Mouse (Mus musculus): ENCODE data around the gene Pitx3. TPM values are rescaled to one million over a fixed set of nuclear protein-coding genes. Genes with fewer than 3 reads are reported as not detected.
"Not testable (repeated sequence)": the region's sequence is repeated elsewhere in the genome, so short reads cannot be mapped to it uniquely, and the experiment has no call there.

Pitx3 gene
- polyA plus RNA-seq (2012; rRNA removed), result 0.86 TPM in 1 of 2 replicates, not detected in the other

- Histone ChIP-seq H3K4me1 (ENCODE audit: control insufficient read depth, insufficient read depth, low read length) (peaks cover 6% of the 10 kb centered on the region; the same call in 1 of the 2 replicates), H3K4me3 (replicated peaks; ENCODE audit: extremely low read depth, low read depth, low read length) (peak within 1 kb of the TSS; percentile 60)
- DNase-seq, result peak; percentile 31
- WGBS, result 3% methylated on average over 47 of the region's 47 CpGs
- TF ChIP-seq CTCF (IDR thresholded peaks at IDR 0.05; ENCODE audit: insufficient read depth, low read length), result no peak
- TF ChIP-seq POLR2A (IDR thresholded peaks at IDR 0.05; ENCODE audit: borderline replicate concordance, extremely low read depth, low read depth, low read length), result no peak
Observed at GRCm38 (mm10) chr19:46147511-46148371, at the start of gene Pitx3. Pitx3 (minus strand) TSS chr19:46148326.

DNA sequence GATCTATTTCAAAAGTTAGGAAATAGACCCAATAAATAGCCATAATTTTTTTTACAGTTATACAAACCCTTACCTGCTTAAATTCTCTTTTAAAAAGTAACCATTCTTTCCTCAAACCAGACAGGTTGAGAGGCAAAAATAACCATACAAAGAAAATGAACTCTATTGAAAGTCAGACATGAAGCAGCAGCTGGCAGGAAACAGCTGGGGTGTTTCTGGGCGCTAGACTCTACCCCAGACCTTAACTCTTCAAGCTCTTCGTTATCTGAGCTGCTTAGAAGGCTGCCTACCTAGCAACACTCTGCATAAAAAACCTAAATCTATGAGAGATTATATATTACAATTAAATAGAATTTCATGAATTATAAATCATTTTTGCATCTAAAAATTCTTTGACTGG lies 39.1 kb upstream of the Pitx3 start:
- Histone ChIP-seq H3K4me3 (replicated peaks; ENCODE audit: extremely low read depth, low read depth, low read length) (no peak overlapping the region), H3K4me1 (ENCODE audit: control insufficient read depth, insufficient read depth, low read length) (peaks cover 8% of the 10 kb centered on the region)
- WGBS, result 48% methylated on average over 2 of the region's 2 CpGs
- TF ChIP-seq CTCF (IDR thresholded peaks at IDR 0.05; ENCODE audit: insufficient read depth, low read length) (no peak), POLR2A (IDR thresholded peaks at IDR 0.05; ENCODE audit: borderline replicate concordance, extremely low read depth, low read depth, low read length) (no peak)
- DNase-seq, result no peak

DNA sequence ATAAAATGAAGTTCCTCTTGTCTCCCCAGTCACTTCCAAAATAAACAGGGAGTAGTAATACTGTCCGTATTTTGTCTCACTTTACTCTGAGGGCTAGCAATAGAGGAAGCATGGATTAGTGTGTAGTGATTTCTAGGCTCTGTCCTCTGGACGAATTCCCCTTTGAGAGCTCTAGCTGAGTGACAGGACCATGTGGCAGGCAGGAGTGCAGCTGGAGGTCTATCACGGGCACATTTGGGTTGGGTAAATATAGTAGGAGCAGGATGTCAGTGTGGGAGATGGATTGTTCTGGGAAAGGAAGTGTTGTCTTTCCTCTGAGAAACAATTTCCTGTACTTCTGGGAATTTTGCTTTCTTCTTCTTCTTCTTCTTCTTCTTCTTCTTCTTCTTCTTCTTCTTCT lies 38.5 kb upstream of the Pitx3 start:
- Histone ChIP-seq H3K4me1 (ENCODE audit: control insufficient read depth, insufficient read depth, low read length) (peaks cover 8% of the 10 kb centered on the region), H3K4me3 (replicated peaks; ENCODE audit: extremely low read depth, low read depth, low read length) (no peak overlapping the region)
- DNase-seq, result no peak
- 17% methylated on average over 3 of the region's 3 CpGs for WGBS
- no peak for TF ChIP-seq POLR2A (IDR thresholded peaks at IDR 0.05; ENCODE audit: borderline replicate concordance, extremely low read depth, low read depth, low read length)
- no peak for TF ChIP-seq CTCF (IDR thresholded peaks at IDR 0.05; ENCODE audit: insufficient read depth, low read length)

GRCm38 (mm10) chr19:46182241-46182640 lies 34.1 kb upstream of the Pitx3 start:
- no peak overlapping the region for H3K4me3 ChIP-seq (replicated peaks; ENCODE audit: extremely low read depth, low read depth, low read length)
- TF ChIP-seq POLR2A (IDR thresholded peaks at IDR 0.05; ENCODE audit: borderline replicate concordance, extremely low read depth, low read depth, low read length), result no peak
- TF ChIP-seq CTCF (IDR thresholded peaks at IDR 0.05; ENCODE audit: insufficient read depth, low read length), result no peak
- DNase-seq, result no peak
- H3K4me1 ChIP-seq (ENCODE audit: control insufficient read depth, insufficient read depth, low read length), result peaks cover 8% of the 10 kb centered on the region
- WGBS, result 94% methylated on average over 3 of the region's 3 CpGs

- no peak for DNase-seq
- TF ChIP-seq POLR2A (IDR thresholded peaks at IDR 0.05; ENCODE audit: borderline replicate concordance, extremely low read depth, low read depth, low read length) (no peak), CTCF (IDR thresholded peaks at IDR 0.05; ENCODE audit: insufficient read depth, low read length) (no peak)
- H3K4me1 ChIP-seq (ENCODE audit: control insufficient read depth, insufficient read depth, low read length), result no peaks in the 10 kb centered on the region
- 80% methylated on average over 2 of the region's 2 CpGs for WGBS
- no peak overlapping the region for H3K4me3 ChIP-seq (replicated peaks; ENCODE audit: extremely low read depth, low read depth, low read length)
Observed at GRCm38 (mm10) chr19:46180274-46180673, 32.1 kb upstream of the Pitx3 start.

DNA sequence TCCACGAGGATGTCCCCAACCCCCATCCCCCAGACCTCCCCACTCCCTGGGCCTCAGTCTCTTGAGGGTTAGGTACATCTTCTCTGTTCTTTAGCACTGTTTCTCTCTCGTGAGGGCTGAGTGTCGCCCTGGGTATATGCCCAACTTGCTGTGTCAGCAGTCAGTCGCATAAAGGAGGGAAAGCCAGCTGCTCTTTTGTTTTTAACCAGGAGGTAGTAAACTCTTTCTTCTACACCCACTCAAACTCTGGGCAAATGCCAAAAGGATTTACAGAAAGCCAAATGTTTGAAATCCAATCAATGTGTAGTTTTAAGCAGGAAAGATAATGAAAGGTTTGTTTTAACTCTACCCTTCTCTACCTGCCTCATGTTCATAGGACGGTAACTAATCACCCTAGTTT lies 28.9 kb upstream of the Pitx3 start:
- no peak for TF ChIP-seq CTCF (IDR thresholded peaks at IDR 0.05; ENCODE audit: insufficient read depth, low read length)
- no peak for TF ChIP-seq POLR2A (IDR thresholded peaks at IDR 0.05; ENCODE audit: borderline replicate concordance, extremely low read depth, low read depth, low read length)
- WGBS, result 56% methylated on average over 5 of the region's 5 CpGs

DNA sequence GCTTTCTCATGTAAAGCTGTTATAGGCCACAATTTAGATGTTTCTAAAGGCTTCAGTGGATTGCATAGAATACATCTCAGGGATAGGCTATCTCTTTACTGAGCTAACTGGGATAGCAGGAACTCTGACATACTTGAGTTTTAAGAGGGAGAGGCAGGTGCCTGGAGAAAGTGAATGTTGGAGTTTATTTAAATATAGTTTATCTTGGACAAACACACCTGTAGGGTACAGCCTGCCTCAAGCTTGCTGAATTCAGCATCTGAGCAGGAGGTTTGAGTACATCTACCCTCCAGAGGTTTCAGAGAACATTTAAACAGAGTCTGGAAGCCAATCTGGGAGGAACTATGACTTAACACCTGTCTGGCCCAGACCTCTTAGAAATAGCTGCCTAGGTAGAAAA lies 27.0 kb upstream of the Pitx3 start:
- no peak for DNase-seq
- Histone ChIP-seq H3K4me3 (replicated peaks; ENCODE audit: extremely low read depth, low read depth, low read length) (no peak overlapping the region), H3K4me1 (ENCODE audit: control insufficient read depth, insufficient read depth, low read length) (no peaks in the 10 kb centered on the region)
- no peak for TF ChIP-seq POLR2A (IDR thresholded peaks at IDR 0.05; ENCODE audit: borderline replicate concordance, extremely low read depth, low read depth, low read length)
- no peak for TF ChIP-seq CTCF (IDR thresholded peaks at IDR 0.05; ENCODE audit: insufficient read depth, low read length)

More for the DNA sequence above, 28.9 kb upstream of the Pitx3 start:
- no peaks in the 10 kb centered on the region for H3K4me1 ChIP-seq (ENCODE audit: control insufficient read depth, insufficient read depth, low read length)
- H3K4me3 ChIP-seq (replicated peaks; ENCODE audit: extremely low read depth, low read depth, low read length), result no peak overlapping the region
- no peak for DNase-seq

DNA sequence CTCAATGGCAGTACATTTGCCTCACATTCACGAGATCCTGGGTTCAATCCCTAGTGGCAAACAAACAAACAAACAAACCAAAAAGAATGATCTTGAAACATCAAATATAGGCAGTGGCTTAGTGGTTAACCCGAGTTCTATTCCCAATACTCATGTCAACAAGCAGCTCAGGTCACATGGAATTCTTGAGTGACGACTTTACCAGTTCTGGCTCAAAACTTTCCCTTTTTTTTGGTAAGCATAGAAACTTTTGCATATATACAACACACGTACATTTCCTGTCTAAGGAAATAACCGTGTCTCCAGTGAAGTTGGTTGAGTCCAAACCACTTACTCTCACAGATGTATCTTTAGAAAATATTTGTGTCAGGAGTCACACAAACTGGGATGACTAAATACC lies 24.4 kb upstream of the Pitx3 start:
- TF ChIP-seq POLR2A (IDR thresholded peaks at IDR 0.05; ENCODE audit: borderline replicate concordance, extremely low read depth, low read depth, low read length) (no peak), CTCF (IDR thresholded peaks at IDR 0.05; ENCODE audit: insufficient read depth, low read length) (no peak)
- 61% methylated on average over 5 of the region's 5 CpGs for WGBS
- no peak for DNase-seq
- Histone ChIP-seq H3K4me3 (replicated peaks; ENCODE audit: extremely low read depth, low read depth, low read length) (no peak overlapping the region), H3K4me1 (ENCODE audit: control insufficient read depth, insufficient read depth, low read length) (no peaks in the 10 kb centered on the region)

GRCm38 (mm10) chr19:46169913-46170312 lies 21.8 kb upstream of the Pitx3 start:
- WGBS, result 69% methylated on average over 1 of the region's 1 CpGs
- DNase-seq, result no peak
- TF ChIP-seq CTCF (IDR thresholded peaks at IDR 0.05; ENCODE audit: insufficient read depth, low read length), result no peak
- no peaks in the 10 kb centered on the region for H3K4me1 ChIP-seq (ENCODE audit: control insufficient read depth, insufficient read depth, low read length)
- no peak overlapping the region for H3K4me3 ChIP-seq (replicated peaks; ENCODE audit: extremely low read depth, low read depth, low read length)

- no peak overlapping the region for H3K4me3 ChIP-seq (replicated peaks; ENCODE audit: extremely low read depth, low read depth, low read length)
- TF ChIP-seq CTCF (IDR thresholded peaks at IDR 0.05; ENCODE audit: insufficient read depth, low read length) (no peak), POLR2A (IDR thresholded peaks at IDR 0.05; ENCODE audit: borderline replicate concordance, extremely low read depth, low read depth, low read length) (no peak)
- WGBS, result 81% methylated on average over 3 of the region's 3 CpGs
- DNase-seq, result no peak
- H3K4me1 ChIP-seq (ENCODE audit: control insufficient read depth, insufficient read depth, low read length), result no peaks in the 10 kb centered on the region
Observed at GRCm38 (mm10) chr19:46169396-46169795, 21.3 kb upstream of the Pitx3 start.

DNA sequence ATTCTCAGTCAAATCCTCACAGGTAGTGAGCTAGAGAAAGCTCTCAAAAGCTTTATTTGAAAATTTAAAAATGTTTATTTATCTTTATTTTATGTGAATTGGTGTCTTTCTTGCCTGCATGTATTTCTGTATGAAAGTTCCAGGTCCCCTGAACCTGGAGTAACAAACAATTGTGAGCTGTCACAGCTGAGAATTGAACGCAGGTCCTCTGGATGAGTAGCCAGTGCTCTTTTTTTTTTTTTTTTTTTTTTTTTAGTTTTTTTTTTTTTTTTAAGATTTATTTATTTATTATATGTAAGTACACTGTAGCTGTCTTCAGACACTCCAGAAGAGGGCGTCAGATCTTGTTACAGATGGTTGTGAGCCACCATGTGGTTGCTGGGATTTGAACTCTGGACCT lies 19.0 kb upstream of the Pitx3 start:
- not testable (repeated sequence) for H3K4me3 ChIP-seq (replicated peaks; ENCODE audit: extremely low read depth, low read depth, low read length); H3K4me1 ChIP-seq (ENCODE audit: control insufficient read depth, insufficient read depth, low read length); DNase-seq
- WGBS, result 88% methylated on average over 1 of the region's 2 CpGs

All from lung, adult 2 months (tissue).